Mouse (Mus musculus) spleen, adult 2 months (tissue): ENCODE results near the gene Polrmt.

Source experiments
- CTCF ChIP-seq: fragments of 200-500 bp; IDR thresholded peaks from 2 replicates; pipeline ENCODE4 v1.5.1; 2011; ENCODE audit warnings: mild to moderate bottlenecking, inconsistent platforms; ENCODE audit not compliant: insufficient read depth, insufficient read length, insufficient replicate concordance; ENCODE audit errors: extremely low read depth
- POLR2A ChIP-seq: fragments of 200-500 bp; IDR thresholded peaks from 2 replicates; pipeline ENCODE4 v1.6.1; 2011; ENCODE audit warnings: low read depth, low read length, inconsistent platforms

GRCm38 (mm10) chr10:79717640-79718357 is 28.6 kb downstream of the Polrmt start:
- TF ChIP-seq CTCF (no peak), POLR2A (no peak)
